Mouse (Mus musculus): ENCODE results near the gene Sez6. TPM values are rescaled to one million over a fixed set of nuclear protein-coding genes. Genes with fewer than 3 reads are reported as not detected.

The Sez6 gene
- polyA plus RNA-seq (2012; rRNA removed): 0.09 and 0.21 TPM in 2 replicates

DNA sequence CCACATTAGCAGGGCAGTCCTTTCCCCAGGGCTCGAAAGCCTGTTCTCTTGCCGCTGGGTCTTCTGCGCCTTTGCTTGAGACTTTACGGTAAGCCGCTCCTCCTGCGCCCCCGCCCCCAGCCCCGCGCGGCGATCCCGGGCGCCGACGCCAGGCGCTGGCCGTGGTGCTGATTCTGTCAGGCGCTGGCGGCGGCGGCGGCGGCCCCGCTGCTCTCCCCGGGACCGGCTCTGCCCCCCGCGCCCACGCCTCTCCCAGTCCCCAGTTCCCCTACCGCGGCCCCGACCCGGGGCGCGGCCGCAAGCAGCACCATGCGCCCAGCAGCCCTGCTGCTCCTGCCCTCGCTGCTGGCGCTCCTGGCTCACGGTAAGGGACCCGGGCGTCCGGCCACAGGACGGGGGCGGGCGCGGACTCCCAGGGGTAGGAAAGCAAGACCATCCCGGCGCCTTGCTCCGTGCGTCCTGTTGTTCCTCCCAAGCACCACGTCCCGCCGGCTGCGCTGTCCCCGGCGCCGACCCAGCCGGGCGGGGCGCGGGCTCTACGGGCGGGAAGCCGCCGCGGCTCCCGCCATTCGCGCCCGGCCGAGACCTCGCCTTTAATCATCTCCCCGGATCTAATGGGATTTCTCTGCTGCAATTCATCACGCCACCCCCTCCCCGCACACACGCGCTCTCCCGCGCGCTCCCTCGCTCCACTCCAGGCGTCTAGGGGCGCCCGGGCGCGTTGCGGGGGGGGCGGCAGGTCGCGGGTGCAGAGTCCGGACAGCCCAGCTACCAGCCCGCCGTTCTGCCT, at the start of gene Sez6:
Gene Sez6 (plus strand): TSS at position 50 of the 790 bp plus-strand sequence.
- DNase-seq (ENCODE audit: low spot score): peak; percentile 59

DNA sequence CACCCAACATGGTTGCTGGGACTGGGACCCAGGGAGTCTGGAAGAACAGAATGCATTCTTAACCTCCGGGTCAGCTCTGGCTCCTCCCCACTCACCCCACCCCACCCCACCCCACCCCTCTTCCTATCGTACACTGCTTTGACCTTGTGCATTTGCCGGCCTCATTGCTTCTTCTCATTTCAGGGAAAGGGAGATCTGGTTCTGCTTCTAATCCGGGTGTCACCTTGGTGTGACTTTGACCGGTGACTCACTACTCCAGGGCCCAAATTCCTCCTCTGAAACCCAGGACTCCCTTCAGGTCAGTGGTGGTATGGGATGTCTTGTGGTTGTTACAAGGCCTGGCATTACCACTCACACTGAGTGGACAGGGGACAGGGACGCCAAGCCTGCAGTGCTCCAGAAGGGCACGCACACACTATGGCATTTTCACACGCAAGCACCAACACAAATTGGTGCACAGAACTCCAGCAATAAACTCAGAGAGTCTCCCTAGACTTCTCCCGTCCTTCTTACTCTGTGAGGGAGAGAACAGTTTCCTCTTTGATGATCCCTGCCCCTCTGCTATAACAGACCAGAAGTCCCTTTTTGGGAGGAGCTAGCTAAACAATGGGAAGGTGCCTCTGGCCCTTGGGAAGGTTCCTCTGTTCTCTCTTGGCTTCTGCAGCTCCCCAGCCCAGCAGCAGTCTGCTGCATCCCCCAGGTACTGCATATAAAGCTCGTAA, 45.9 kb upstream of the Sez6 start:
- DNase-seq (ENCODE audit: low spot score): no peak

DNA sequence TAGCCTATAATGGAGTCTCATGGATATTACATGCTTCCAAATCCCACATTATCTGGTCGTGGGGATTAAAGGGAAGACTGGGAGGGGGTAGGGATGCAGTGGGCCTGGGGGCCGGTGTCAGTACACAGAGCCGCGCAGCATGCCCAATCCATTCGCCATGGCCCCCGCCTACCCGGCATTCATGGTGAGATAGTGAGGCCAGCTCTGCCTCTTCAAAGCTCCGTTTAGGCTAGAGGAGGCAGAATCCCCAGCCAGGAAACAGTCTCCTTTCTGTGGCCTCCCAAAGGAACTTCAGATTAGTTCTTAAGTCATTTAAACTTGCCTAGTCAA, 45.4 kb upstream of the Sez6 start:
- DNase-seq (ENCODE audit: low spot score): no peak

DNA sequence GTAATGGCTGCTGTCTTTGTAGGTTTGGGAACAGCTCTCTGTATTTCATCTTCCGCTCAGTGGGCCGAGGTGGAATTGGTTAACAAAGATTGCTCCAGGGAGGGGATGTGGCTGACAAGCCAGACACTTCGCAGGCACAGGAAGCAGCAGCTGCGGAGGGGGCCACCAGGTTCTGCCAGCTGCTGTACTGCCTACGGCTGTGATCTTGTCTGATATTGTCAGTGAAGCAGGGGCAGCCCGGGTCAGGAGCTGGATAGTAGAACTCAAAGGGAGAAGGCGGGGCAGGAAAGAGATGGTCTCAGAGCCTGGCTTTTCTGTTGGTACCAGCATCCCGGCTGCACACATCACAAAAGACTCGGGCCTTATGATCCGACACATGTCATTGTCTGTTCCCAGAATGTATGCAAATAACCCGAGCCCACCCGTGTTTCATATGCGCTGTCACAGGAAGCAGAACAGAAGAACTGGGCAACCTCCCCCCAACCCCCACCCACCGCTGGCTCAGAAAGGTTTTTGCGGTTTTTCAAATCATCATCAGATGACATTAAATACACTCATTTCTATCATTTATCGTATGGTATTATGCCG, 43.1 kb upstream of the Sez6 start:
- no peak for DNase-seq (ENCODE audit: low spot score)

DNA sequence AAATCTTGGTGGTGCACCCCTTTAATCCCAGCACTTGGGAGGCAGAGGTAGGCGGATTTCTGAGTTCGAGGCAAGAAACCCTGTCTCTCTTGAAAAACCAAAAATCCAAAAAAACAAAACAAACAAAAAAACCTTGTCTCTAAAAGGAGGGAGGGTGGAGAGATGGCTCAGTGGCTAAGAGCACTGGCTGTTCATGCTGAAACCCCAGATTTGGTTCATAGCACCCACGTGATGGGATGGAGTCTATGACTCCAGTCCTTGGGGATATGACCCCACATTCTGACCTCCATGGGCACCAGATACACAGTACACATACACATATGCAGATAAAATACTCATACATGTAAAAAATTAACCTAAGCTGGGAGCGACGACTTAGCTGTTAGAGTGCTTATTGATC, 41.8 kb upstream of the Sez6 start:
- no peak for DNase-seq (ENCODE audit: low spot score)

DNA sequence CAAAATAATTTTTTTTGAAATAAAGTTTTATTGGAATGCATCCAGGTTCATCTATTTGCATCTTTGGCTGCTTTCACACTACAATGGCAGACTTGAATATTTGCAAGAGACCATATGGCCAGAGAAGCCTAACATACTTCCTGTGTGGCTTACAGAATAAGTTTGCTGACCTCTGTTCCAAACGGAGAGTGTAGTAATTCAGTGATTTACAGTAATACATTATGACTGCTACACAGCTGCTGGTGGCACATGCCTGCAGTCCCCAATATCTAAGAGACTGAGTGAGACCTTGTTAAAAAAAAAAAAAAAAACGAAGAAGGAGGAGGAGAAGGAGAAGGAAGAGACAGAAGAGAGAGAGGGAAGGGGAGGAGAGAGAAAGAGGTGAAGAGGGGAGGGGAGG, 41.1 kb upstream of the Sez6 start:
- DNase-seq (ENCODE audit: low spot score): no peak

DNA sequence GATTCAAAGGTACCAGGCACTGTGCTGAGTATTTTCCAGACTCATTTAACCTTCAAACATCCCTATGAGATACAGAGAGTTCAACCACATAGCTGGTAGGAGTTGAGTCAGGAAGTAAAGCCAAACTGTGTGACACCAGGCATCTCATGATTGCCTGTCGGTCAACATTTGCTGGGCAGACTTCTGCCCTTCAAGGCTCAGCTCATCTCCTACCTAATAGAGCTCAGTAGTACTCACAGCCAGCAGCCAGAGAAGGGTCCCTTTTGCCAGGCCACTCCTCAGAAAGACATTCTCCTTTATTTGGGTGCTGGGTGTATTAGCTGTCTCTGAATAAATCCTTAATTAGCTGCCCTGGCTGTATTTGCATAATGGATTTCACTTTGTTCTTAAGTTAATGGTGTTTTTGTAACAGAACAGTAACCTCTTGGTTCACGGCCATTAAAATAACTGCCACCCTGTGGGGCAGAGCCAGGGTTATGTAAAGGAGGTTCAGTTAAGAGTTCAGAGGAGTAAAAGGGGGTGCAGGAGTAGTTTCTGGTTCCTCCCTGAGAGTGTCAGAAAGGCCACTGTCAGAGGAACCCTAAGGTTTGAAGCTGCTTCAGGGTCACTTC, 39.8 kb upstream of the Sez6 start:
- DNase-seq (ENCODE audit: low spot score): no peak

DNA sequence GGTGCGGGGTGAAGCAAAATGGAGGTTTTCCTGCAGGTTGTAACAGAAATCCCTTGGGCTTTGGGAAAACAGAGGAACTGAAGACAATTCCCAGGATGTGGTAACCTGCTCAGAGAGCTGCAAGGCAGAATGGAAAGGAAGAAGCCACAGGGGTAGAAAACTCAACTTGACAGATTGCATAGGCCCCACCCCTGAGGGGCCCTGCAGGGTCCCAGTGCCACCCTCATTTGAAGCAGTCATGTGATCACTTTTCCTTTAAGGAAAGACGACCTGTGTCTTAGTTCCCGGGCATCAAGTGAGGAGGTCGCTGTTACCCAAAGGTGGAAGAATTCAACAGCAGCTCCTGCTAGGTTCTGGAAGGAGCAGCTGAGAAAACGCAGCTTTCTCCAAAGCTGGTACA, 37.7 kb upstream of the Sez6 start:
- no peak for DNase-seq (ENCODE audit: low spot score)

DNA sequence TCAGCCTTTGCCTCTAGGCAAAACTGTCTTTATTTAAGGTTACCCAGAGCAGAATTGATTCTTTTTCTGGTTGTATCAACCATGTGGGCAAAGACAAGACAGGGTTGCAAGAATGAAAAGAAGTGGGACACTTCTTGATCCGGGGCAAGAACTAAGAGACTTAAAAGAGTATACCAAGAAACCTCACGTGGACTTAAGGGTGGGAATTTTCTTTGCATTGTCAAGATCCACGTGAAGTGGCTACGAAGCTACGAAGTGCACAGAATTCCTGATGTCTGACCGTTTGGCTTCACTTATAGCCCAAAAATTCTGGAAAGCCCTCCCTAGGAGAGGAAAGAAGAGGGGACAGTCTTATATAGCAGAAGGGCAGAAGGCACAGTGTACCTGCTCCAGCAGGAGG, 37.3 kb upstream of the Sez6 start:
- DNase-seq (ENCODE audit: low spot score): no peak

DNA sequence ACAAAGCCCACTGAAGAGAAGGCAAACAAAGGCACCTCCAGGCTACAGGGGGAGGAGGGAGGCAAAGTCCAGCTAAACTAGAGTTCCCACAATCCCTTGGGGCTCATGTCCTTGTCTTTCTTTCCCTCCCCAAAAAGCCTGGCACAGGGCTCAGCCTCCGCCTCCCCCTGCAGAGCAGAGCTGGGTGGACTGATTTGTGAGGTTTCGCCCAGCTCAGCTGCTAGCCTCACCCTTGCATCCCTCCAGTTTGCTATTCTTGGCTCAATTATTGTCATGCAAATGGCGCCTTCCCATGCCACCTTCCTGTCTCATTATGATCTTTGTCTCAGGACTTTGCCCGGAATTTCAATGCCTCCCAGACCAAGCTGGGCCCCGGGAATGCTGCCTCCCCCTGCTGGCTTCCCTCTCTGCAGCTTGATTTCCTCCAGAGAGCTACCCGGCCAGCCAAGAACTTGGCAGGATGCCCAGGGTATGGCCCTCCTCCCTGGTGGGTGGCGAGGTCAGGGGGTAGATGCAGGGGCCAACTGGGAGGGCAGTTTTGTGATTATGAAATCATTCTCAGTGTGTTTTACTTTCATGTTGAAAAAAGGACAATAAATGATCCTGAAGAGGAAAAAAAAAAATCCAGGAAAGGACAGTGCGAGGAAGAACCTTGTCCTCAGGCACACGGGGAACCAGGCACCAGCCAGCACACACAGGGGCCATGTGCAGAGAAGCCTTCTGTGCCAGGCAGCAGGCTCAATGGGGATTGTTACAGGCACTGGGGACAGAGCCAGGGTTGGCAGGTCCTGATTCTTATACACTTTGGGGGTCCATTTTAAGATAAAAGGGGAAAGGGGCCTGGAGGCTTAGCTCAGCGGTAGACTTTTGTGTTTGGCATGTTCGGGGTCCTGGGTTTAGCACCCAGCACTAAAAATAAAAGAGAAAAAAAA, 36.5 kb upstream of the Sez6 start, which contains the start of gene Pipox:
Gene Pipox (minus strand): TSS at position 310 of the 932 bp plus-strand sequence.
- peak; percentile 56 for DNase-seq (ENCODE audit: low spot score)

DNA sequence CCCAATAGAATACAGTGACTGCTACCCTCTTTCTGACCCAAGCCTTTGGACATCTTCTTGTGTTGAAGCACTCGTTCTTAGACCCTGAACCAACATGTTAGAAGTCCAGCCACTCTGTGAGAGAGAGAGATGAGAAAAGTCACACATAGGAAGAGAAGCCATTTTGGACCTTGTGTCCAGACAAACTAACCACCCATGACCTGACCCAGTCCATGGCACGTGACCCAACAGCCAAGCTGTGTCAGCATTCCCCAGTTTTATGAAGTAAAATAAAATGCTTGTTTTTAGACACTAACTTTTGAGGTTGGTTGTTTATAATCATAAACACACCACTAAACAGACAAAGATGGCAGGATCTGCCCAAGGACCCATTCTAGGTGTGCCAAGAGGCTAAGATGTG, 35.6 kb upstream of the Sez6 start:
- DNase-seq (ENCODE audit: low spot score): no peak

DNA sequence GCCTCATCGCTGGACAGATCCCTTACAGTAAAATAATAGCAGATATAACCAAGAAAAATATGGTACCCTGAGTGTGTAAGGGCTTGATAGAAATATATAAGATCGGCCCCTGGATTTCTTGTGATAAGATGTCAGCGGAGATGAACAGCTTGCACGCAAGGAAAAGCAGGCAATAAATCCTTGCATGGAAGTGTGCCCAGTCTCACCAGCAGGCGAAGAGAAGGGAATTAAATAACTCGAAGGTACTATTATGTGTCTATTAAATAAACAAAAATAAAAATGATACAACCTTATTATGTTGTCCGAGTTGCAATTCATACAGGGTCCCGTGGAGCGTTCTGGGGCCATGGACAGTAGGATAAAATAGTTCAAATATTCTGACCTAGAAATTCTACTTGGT, 34.6 kb upstream of the Sez6 start:
- DNase-seq (ENCODE audit: low spot score): no peak

DNA sequence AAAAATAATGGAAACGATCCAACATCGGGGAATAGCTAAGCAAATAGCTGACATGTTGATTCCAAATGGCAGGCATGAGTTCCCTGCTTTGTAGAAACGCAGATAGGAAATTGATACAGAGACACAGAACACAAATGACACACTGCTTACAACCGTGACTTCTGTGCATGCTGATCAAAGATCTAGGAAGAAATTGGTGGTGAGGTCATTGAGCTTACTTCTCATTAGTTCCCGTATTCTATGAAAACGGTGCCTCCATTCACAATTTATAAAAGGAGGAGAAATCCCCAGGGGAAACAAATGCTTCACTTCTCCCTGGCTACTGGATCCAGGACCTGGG, 34.1 kb upstream of the Sez6 start:
- DNase-seq (ENCODE audit: low spot score): no peak

DNA sequence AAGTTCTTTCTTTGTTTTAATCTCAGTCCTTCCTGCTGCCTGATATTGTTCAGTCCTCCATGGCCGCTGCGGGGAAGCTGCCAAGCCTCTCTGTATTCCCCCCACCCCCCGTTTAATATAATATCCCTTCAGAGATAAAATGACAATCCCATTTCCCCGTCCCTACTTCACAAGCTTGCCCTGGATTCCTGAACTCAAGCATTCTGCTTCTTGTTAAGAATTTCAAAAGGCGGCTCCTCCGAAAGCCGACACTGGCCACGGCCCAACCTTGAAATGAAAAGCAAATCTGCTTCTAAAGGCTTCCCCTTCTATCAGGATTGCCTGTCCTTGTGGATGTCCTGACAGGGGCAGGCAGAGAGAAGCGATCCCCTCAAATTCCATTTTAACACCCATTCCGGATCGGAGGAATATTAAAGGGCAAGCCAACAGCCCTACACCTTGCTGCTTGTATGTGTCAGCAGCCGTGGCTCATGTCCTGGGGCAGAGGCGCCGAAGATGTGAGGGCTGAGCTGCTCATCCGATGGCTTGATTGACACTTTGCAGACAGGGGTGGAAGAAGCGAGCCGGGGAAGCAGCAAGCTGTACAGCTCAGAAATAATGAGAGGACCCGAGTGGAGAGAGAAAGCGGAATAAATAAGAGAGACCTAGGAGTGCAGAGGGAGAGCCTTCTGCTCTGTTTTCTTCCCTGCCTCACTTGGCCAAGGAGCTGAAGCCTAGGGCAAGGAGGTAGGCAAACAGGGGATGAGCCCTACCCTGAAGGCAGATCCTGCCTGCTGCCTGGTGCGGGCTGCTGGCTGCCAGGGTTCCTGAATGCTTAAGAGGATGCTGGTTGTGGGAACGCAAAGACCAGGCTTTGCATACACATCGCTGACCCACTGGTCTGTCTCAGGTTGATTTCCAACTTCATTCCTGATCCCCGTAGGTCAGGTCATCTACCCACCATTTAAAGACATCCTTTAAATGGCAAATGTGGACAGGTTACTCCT, 33.5 kb upstream of the Sez6 start:
- no peak for DNase-seq (ENCODE audit: low spot score)

DNA sequence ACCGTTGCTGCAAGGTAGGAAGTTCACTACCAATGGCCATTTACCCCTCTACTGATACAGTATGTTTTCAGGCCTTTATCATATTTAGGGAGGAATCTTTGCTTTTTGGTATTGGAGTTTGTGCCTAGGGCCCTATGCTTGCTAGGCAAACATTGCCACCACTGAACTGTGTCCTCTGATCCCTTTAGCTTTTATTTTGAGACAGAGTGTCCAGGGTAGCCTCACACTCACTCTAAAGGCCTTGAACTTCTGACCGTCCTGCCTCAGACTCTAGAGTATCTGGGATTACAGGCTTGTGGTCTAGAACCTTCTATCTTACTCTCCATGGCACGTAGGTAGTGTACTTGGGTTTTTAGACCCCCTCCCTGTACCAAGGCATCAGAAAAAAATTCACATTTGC, 30.4 kb upstream of the Sez6 start:
- DNase-seq (ENCODE audit: low spot score): no peak

DNA sequence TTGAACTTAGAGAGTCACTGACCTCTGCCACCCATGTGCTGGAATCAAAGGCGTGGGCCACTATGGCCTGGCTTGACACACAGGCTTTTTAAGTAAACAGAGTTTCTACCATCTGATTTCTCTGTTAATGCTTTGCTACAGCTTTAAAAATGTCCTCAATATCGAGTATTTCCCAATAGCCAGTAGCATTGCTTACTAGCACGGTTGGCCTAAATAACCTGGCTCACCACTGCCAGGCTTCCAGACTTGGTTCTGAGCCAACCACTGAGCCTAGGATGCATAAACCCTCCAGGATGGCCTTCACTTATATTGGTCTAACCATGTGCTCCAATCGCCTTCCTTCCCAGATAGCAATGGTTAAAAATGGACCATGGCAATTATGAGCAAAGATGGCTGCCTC, 29.9 kb upstream of the Sez6 start:
- no peak for DNase-seq (ENCODE audit: low spot score)

DNA sequence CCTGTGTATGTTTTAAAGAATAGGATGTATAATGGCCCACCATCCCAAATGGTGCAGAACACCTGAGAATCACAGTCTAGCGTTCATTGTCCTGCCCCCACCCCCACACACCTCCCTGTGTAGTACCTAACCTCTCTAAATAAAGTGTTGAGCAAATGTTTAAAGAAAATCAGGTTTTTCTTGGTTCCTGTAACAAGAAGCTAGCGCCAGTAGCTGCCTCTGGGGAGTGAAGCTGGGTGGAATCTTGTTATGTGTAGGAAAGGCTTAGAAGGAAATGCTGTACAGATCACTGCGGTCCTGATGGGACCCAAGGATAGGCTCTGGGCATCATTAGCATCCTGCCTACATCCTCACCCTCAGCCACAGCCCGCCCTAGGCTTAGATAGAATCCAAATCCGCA, 29.2 kb upstream of the Sez6 start:
- DNase-seq (ENCODE audit: low spot score): no peak

DNA sequence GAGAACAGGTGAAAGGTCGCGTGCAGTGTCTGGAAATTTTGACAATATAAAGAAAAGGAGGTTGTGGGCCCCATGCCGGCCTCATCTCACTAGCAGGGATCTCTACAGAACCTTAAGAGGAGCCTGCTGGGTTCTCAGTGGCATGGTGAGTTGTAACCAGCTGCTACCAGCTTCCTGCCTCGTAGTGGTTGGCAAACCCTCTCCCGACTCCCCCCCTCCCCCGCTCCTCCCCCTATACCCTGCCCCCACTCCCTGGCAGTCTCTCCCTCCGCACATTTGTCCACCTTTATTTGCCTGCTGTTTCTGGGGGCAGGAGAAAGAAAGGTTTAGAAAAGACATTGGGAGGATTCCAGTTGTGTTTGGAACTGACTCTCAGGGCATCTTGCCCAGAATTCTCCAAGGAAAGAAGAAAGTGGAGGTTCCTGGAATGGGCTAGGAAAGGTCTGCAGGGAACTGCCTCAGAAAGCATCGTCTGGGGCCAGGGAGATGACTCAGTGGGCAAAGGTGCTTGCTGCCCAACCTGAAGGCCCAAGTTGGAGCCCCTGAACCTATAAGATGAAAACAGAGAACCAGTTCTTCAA, 28.7 kb upstream of the Sez6 start:
- DNase-seq (ENCODE audit: low spot score): no peak

DNA sequence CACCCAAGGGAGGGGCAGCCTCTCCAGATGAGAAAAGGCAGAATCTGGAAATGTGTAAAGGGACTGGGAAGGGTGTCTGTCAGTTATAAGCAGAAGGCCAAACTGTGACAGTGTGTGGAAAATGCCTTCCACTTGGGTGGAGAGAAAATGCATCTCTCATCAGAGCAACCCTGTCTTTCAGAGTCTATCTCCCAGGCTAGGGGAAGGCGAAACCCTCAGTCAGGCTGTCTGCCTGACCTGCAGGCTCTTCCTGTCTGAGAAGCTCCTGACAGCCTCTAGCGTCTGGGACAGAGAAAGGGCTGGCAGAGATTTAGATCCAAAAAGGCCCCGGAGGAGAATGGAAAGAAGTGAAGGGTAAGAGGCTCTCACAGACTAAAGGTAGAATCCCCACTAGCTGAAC, 26.8 kb upstream of the Sez6 start:
- no peak for DNase-seq (ENCODE audit: low spot score)

DNA sequence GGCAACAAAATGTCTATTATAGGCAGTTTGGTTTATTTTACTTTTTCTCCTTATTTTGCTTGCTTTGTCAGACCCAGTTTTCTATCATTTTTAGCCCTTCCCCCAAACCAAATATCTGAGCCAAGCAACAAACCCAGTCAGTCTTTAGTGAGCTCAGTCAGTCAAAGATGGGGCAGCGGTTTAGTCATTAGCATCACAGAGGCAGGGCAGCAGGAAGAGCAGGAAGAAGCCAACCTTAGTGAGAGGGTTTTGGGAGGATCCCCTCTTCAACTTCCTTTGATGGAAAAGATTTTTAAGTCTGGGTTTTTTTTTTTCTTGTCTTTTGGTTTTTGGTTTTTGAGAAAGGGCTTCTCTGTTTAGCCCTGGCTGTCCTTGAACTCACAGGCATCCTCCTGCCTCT, 25.9 kb upstream of the Sez6 start:
- DNase-seq (ENCODE audit: low spot score): no peak
